Mouse (Mus musculus): ENCODE results near the gene Trim7. TPM values are rescaled to one million over a fixed set of nuclear protein-coding genes. Genes with fewer than 3 reads are reported as not detected.

Trim7 gene
- total and polyA plus RNA-seq, 3 experiments = 0.81 to 1.3 TPM; not detected in 1

DNA sequence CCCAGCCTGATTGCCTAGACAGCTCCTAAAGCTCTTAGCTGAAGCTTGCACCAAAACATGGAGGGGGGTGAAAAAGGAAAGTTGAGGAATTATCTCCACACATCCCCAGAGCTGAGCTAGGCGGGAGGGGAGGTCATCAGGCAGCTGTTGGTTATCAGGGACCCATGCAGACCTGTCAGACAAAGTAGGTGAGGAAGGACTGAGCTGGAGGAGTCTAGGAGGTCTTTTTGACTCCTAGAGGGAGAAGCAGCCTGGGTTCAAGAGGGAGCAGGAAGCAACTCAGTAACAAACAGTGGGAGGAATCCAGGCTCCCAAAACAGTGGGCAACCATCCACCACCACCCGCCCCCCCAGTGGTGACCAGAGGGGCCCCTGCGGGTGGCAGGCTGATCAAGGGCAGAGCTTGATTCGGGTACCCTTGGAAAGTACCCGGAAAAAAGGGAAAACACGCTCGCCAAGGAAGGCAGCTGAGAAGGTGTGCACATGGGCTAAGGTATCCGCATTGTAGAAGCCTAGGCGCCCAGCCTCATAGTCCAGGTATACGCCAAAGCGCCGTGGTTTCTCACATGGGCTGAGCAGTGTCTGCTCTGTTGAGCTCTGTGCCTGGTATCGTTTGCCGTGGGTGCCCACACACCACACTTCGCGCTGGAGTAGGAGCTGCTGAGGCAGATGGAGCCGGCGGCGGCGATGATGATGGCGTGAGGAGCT is 18.9 kb upstream of the Trim7 start:
- Histone ChIP-seq H3K27me3 (ENCODE audit: control insufficient read depth in 1 of 2, insufficient read depth in 2 of 2, low read length in 2 of 2) (no peaks in the 10 kb centered on the region), H3K36me3 (ENCODE audit: control insufficient read depth in 1 of 2, insufficient read depth in 2 of 2, low read length in 2 of 2) (peaks cover 38 to 42% of the 10 kb centered on the region in 2 experiments), H3K9me3 (replicated peaks; ENCODE audit: insufficient read depth, low read length) (no peaks in the 10 kb centered on the region), H3K4me1 (ENCODE audit: control insufficient read depth in 1 of 2, insufficient read depth in 2 of 2, low read length in 2 of 2) (peaks cover 3 to 12% of the 10 kb centered on the region in 2 experiments; a peak in 1 of 4 replicates), H3K79me2 (ENCODE audit: control insufficient read depth, insufficient read depth, low read length, poor library complexity) (peaks cover 24% of the 10 kb centered on the region), H3K9ac (ENCODE audit: control insufficient read depth, low read depth, low read length, poor library complexity, severe bottlenecking) (no peak overlapping the region), H3K4me3 (ENCODE audit: control insufficient read depth in 1 of 2, insufficient read depth in 1 of 2, low read depth in 2 of 2, low read length in 2 of 2) (no peak overlapping the region), H3K27ac (ENCODE audit: control insufficient read depth, low read depth, low read length) (no peak overlapping the region)
- DNase-seq (ENCODE audit: low read depth, low spot score) = peak; percentile 75
- TF ChIP-seq MYB (IDR thresholded peaks at IDR 0.05; ENCODE audit: low read depth, low read length) (peak; percentile 73), ZMIZ1 (IDR thresholded peaks at IDR 0.05; ENCODE audit: low read depth, low read length) (peak; percentile 92), BHLHE40 (IDR thresholded peaks at IDR 0.05; ENCODE audit: borderline replicate concordance, low read depth, low read length) (no peak; the same call in 1 of the 2 replicates), RAD21 (IDR thresholded peaks at IDR 0.05; ENCODE audit: low read depth, low read length) (no peak), ZNF384 (IDR thresholded peaks at IDR 0.05; ENCODE audit: low read depth, low read length) (no peak), MAFK (IDR thresholded peaks at IDR 0.05; ENCODE audit: borderline replicate concordance, low read depth, low read length) (peak; percentile 49; the same call in 1 of the 2 replicates), RCOR1 (IDR thresholded peaks at IDR 0.05; ENCODE audit: low read depth, low read length) (no peak), NELFE (IDR thresholded peaks at IDR 0.05; ENCODE audit: low read depth, low read length) (no peak), CTCF (IDR thresholded peaks at IDR 0.05 in 2 of 3, conservative IDR thresholded peaks at IDR 0.05 in 1 of 3; ENCODE audit: control insufficient read depth in 1 of 3, insufficient read depth in 1 of 3, low read depth in 2 of 3, low read length in 3 of 3, poor library complexity in 1 of 3, severe bottlenecking in 1 of 3) (0 out of 6 replicates have a peak, but pooled peaks of 1 of the 3 experiments have one; percentile 8), TCF12 (IDR thresholded peaks at IDR 0.05; ENCODE audit: low read depth, low read length) (no peak), TAL1 (IDR thresholded peaks at IDR 0.05; ENCODE audit: low read length) (no peak), HCFC1 (IDR thresholded peaks at IDR 0.05; ENCODE audit: low read depth, low read length) (no peak), MAZ (IDR thresholded peaks at IDR 0.05; ENCODE audit: low read depth, low read length) (no peak), USF1 (IDR thresholded peaks at IDR 0.05; ENCODE audit: low read depth, low read length) (no peak), CHD1 (IDR thresholded peaks at IDR 0.05; ENCODE audit: low read depth, low read length) (no peak), ZKSCAN1 (IDR thresholded peaks at IDR 0.05; ENCODE audit: low read depth, low read length) (0 out of 2 replicates have a peak, but pooled peaks have one; percentile 57), KAT2A (conservative IDR thresholded peaks at IDR 0.05; ENCODE audit: low read depth, low read length) (no peak), NRF1 (IDR thresholded peaks at IDR 0.05; ENCODE audit: insufficient read depth, low read depth, low read length, poor library complexity, severe bottlenecking) (no peak), GABPA (IDR thresholded peaks at IDR 0.05; ENCODE audit: low read depth, low read length) (no peak), ELF1 (IDR thresholded peaks at IDR 0.05; ENCODE audit: low read depth, low read length) (no peak), UBTF (IDR thresholded peaks at IDR 0.05; ENCODE audit: borderline replicate concordance, insufficient read depth, low read depth, low read length) (no peak), POLR2AphosphoS5 (IDR thresholded peaks at IDR 0.05; ENCODE audit: borderline replicate concordance, low read depth, low read length) (no peak; the same call in none of the 2 replicates), POLR2A (IDR thresholded peaks at IDR 0.05; ENCODE audit: control insufficient read depth in 1 of 2, insufficient read depth in 1 of 2, low read depth in 1 of 2, low read length in 2 of 2, poor library complexity in 1 of 2) (peak in 1 of 2 experiments; percentile 84; a peak in 2 of 4 replicates), EP300 (IDR thresholded peaks at IDR 0.05; ENCODE audit: low read depth in 1 of 2, low read length in 2 of 2) (0 out of 4 replicates have a peak, but pooled peaks of 1 of the 2 experiments have one; percentile 3), SIN3A (IDR thresholded peaks at IDR 0.05; ENCODE audit: low read length) (peak; percentile 44; the same call in 1 of the 2 replicates), SMC3 (IDR thresholded peaks at IDR 0.05; ENCODE audit: low read depth, low read length) (peak; percentile 45), E2F4 (IDR thresholded peaks at IDR 0.05; ENCODE audit: borderline replicate concordance, low read depth, low read length) (no peak), ZC3H11A (IDR thresholded peaks at IDR 0.05; ENCODE audit: low read depth, low read length) (no peak), POLR2AphosphoS2 (IDR thresholded peaks at IDR 0.05; ENCODE audit: low read length) (peak; percentile 97), MEF2A (IDR thresholded peaks at IDR 0.05; ENCODE audit: extremely low read depth, insufficient replicate concordance, low read depth, low read length, poor library complexity, severe bottlenecking) (no peak), CHD2 (IDR thresholded peaks at IDR 0.05; ENCODE audit: low read length) (no peak; the same call in 1 of the 2 replicates), ETS1 (IDR thresholded peaks at IDR 0.05; ENCODE audit: low read depth, low read length) (0 out of 2 replicates have a peak, but pooled peaks have one; percentile 29), MYC (IDR thresholded peaks at IDR 0.05; ENCODE audit: low read depth, low read length) (no peak), GATA1 (IDR thresholded peaks at IDR 0.05; ENCODE audit: low read depth, low read length) (no peak), TBP (IDR thresholded peaks at IDR 0.05; ENCODE audit: low read depth, low read length) (0 out of 2 replicates have a peak, but pooled peaks have one; percentile 26), JUND (IDR thresholded peaks at IDR 0.05; ENCODE audit: low read depth, low read length) (0 out of 2 replicates have a peak, but pooled peaks have one; percentile 5)
